Mouse (Mus musculus): ENCODE results near the gene Cdk8. TPM values are rescaled to one million over a fixed set of nuclear protein-coding genes. Genes with fewer than 3 reads are reported as not detected.

The Cdk8 gene
- polyA plus RNA-seq, 1 experiment from 2014 or later = 26.1 TPM

DNA sequence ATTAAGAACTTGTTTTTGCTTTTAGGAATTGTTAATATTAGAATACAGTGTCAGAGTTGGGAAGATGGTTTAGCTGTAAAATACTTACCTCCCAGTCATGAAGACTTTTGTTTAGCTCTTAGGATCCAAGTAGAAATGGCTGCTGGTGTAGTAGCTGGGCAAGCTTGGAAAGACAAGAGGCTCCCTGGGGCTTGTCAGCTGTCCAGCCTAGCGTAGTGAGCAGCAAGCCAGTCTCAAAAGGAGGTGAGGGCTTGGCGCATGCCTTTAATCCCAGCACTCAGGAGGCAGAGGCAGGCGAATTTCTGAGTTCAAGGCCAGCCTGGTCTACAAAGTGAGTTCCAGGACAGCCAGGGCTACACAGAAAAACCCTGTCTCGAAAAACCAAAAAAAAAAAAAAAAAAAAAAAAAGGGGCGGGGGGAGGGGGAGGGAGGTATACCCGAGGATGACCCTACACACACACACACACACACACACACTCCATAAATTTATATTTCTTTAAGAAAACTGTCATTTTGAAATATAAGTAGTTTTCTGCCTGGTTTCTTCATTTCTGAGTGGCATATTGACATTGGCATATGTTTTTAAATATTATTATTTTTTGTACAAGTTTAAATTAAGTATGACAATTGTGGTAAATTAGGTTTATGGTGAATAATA lies 35.0 kb downstream of the Cdk8 start:
- Histone ChIP-seq H3K9ac (replicated peaks; ENCODE audit: low read depth, low read length) (no peak overlapping the region), H3K27ac (ENCODE audit: low read depth, low read length) (no peak overlapping the region), H3K9me3 (ENCODE audit: control insufficient read depth, low read length) (no peaks in the 10 kb centered on the region), H3K27me3 (ENCODE audit: control insufficient read depth, insufficient read depth, low read length) (no peaks in the 10 kb centered on the region), H3K4me1 (ENCODE audit: control insufficient read depth, insufficient read depth, low read length) (no peaks in the 10 kb centered on the region), H3K4me2 (ENCODE audit: low read depth, low read length) (no peak overlapping the region), H3K4me3 (ENCODE audit: low read depth, low read length) (no peak overlapping the region), H3K36me3 (ENCODE audit: control insufficient read depth, insufficient read depth, low read length) (no peaks in the 10 kb centered on the region)
- 78% methylated on average over 3 of the region's 6 CpGs for WGBS
- no peak for ATAC-seq (ENCODE audit: low read depth)

DNA sequence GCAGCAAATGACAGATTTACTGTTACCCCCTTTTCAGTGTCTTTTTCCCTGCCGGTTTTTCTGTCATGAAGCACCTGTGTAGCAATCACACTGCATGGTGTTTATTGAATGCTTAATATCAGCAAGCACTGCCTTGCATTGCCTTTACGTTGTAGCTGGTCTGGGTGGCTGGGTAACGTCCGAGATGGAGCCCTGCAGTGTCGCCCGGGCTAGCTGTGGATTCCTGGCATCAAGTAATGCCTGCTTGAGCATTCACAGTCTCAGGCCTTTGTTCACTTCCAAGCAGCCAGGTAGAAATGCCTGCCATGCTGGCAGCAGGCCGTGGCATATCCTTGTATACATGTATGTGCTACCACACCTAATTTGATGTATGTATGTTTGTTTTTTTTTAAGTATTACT lies 36.7 kb downstream of the Cdk8 start:
- Histone ChIP-seq H3K27ac (ENCODE audit: low read depth, low read length) (no peak overlapping the region), H3K27me3 (ENCODE audit: control insufficient read depth, insufficient read depth, low read length) (no peaks in the 10 kb centered on the region), H3K9ac (replicated peaks; ENCODE audit: low read depth, low read length) (no peak overlapping the region), H3K9me3 (ENCODE audit: control insufficient read depth, low read length) (no peaks in the 10 kb centered on the region), H3K36me3 (ENCODE audit: control insufficient read depth, insufficient read depth, low read length) (no peaks in the 10 kb centered on the region), H3K4me3 (ENCODE audit: low read depth, low read length) (no peak overlapping the region), H3K4me1 (ENCODE audit: control insufficient read depth, insufficient read depth, low read length) (no peaks in the 10 kb centered on the region), H3K4me2 (ENCODE audit: low read depth, low read length) (no peak overlapping the region)
- ATAC-seq (ENCODE audit: low read depth) = no peak
- 86% methylated on average over 7 of the region's 7 CpGs for WGBS

DNA sequence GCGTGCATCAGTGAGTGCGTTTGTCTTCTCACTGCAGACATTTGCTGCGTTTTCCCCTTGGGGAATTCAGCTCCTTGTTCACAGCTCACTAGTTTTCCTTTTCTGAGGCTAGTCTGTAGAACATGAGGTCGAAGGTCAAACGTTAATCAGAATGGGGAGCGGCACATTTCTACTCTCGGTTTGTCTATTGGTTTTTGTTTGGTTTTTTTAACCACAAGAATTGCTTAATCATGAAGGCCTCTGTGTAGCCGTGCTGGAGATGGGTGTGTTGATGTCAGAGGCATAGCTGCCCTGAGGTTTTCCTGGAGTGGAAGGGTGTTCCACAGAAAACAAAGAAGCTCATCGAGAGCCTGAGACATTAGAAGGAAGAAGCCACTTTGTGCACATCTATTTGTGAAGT lies 39.6 kb downstream of the Cdk8 start:
- Histone ChIP-seq H3K4me1 (ENCODE audit: control insufficient read depth, insufficient read depth, low read length) (no peaks in the 10 kb centered on the region), H3K4me3 (ENCODE audit: low read depth, low read length) (no peak overlapping the region), H3K4me2 (ENCODE audit: low read depth, low read length) (no peak overlapping the region), H3K9ac (replicated peaks; ENCODE audit: low read depth, low read length) (no peak overlapping the region), H3K9me3 (ENCODE audit: control insufficient read depth, low read length) (no peaks in the 10 kb centered on the region), H3K36me3 (ENCODE audit: control insufficient read depth, insufficient read depth, low read length) (no peaks in the 10 kb centered on the region), H3K27me3 (ENCODE audit: control insufficient read depth, insufficient read depth, low read length) (no peaks in the 10 kb centered on the region), H3K27ac (ENCODE audit: low read depth, low read length) (no peak overlapping the region)
- WGBS = 80% methylated on average over 9 of the region's 9 CpGs
- no peak for ATAC-seq (ENCODE audit: low read depth)

DNA sequence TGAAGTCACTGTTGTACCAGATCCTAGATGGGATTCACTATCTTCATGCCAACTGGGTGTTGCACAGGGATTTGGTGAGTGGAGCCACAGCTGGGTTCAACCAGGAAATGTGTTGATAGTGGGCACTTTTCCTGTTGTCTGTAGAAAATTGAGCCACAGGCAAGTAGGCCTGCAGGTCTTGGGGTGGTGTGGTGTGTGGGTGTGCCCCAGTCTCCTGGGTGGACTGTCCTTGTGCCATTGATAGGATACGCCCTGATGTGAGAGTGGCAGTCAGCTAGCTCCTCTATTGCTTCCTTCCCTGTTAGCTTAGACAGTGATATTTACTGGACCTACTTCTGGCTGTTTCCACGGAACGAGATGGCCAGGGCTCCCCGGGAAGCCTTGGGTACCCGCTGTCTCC lies 40.6 kb downstream of the Cdk8 start:
- no peaks in the 10 kb centered on the region for H3K4me1 ChIP-seq (ENCODE audit: control insufficient read depth, insufficient read depth, low read length)
- WGBS = 85% methylated on average over 5 of the region's 5 CpGs
- no peak overlapping the region for H3K27ac ChIP-seq (ENCODE audit: low read depth, low read length)
- no peak overlapping the region for H3K9ac ChIP-seq (replicated peaks; ENCODE audit: low read depth, low read length)
- no peaks in the 10 kb centered on the region for H3K9me3 ChIP-seq (ENCODE audit: control insufficient read depth, low read length)
- no peaks in the 10 kb centered on the region for H3K36me3 ChIP-seq (ENCODE audit: control insufficient read depth, insufficient read depth, low read length)
- H3K4me2 ChIP-seq (ENCODE audit: low read depth, low read length) = no peak overlapping the region
- ATAC-seq (ENCODE audit: low read depth) = no peak
- no peaks in the 10 kb centered on the region for H3K27me3 ChIP-seq (ENCODE audit: control insufficient read depth, insufficient read depth, low read length)
- H3K4me3 ChIP-seq (ENCODE audit: low read depth, low read length) = no peak overlapping the region

DNA sequence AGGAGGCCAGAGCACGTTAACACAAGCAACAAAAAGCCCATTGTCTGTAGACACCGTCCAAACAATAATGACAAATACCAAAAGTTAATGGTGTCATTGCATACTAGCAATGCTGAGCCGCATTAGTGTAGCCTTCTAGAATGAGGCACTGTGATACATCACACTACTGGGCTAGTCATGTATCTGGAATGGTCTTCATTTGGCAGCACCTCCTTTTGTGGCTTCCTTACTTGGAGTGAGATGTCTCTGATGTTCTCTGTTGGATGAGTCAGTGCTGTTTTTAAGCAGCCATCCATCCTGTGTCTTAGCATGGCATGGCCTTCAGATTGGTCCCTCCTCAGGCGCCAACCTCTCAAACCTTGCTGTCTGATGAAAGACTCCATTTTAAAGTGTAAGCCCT lies 42.1 kb downstream of the Cdk8 start:
- no peak overlapping the region for H3K4me2 ChIP-seq (ENCODE audit: low read depth, low read length)
- no peaks in the 10 kb centered on the region for H3K27me3 ChIP-seq (ENCODE audit: control insufficient read depth, insufficient read depth, low read length)
- H3K9me3 ChIP-seq (ENCODE audit: control insufficient read depth, low read length) = no peaks in the 10 kb centered on the region
- no peak overlapping the region for H3K4me3 ChIP-seq (ENCODE audit: low read depth, low read length)
- ATAC-seq (ENCODE audit: low read depth) = no peak
- no peak overlapping the region for H3K27ac ChIP-seq (ENCODE audit: low read depth, low read length)
- H3K9ac ChIP-seq (replicated peaks; ENCODE audit: low read depth, low read length) = no peak overlapping the region
- no peaks in the 10 kb centered on the region for H3K4me1 ChIP-seq (ENCODE audit: control insufficient read depth, insufficient read depth, low read length)
- 85% methylated on average over 4 of the region's 4 CpGs for WGBS
- no peaks in the 10 kb centered on the region for H3K36me3 ChIP-seq (ENCODE audit: control insufficient read depth, insufficient read depth, low read length)

DNA sequence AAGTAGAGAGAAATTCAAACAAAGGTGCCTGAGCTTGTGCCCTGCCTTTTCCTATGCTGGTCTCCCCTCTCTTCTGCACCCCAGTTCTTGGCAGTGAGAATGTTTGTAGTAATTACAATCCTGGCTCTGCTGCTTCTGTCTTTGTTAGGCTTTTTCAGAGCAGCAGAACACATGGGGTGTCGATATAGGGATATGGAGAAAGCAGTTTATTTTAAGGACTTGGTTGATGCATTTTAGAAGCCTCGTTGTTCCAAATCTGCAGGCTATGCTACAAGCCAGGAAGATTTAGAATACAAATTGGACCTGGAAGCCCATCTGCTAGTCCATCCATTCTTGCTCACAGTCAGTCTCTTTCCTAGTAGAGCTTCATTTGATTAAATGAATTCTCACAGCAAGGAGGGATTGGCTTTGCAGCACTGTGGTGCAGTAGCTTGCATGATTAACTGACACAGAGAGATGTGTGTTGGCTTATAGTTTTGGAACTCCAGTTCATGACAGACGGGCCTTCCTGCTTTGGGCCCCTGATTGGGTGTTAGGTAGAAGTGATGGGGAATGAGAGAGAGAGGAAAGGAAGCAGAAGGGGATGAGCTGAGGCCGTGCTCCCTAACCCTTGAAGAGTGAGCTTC lies 43.5 kb downstream of the Cdk8 start:
- H3K27me3 ChIP-seq (ENCODE audit: control insufficient read depth, insufficient read depth, low read length) = no peaks in the 10 kb centered on the region
- no peaks in the 10 kb centered on the region for H3K9me3 ChIP-seq (ENCODE audit: control insufficient read depth, low read length)
- H3K4me3 ChIP-seq (ENCODE audit: low read depth, low read length) = no peak overlapping the region
- no peak overlapping the region for H3K4me2 ChIP-seq (ENCODE audit: low read depth, low read length)
- 93% methylated on average over 4 of the region's 4 CpGs for WGBS
- no peak for ATAC-seq (ENCODE audit: low read depth)
- no peak overlapping the region for H3K27ac ChIP-seq (ENCODE audit: low read depth, low read length)
- no peaks in the 10 kb centered on the region for H3K4me1 ChIP-seq (ENCODE audit: control insufficient read depth, insufficient read depth, low read length)
- H3K9ac ChIP-seq (replicated peaks; ENCODE audit: low read depth, low read length) = no peak overlapping the region
- H3K36me3 ChIP-seq (ENCODE audit: control insufficient read depth, insufficient read depth, low read length) = no peaks in the 10 kb centered on the region

DNA sequence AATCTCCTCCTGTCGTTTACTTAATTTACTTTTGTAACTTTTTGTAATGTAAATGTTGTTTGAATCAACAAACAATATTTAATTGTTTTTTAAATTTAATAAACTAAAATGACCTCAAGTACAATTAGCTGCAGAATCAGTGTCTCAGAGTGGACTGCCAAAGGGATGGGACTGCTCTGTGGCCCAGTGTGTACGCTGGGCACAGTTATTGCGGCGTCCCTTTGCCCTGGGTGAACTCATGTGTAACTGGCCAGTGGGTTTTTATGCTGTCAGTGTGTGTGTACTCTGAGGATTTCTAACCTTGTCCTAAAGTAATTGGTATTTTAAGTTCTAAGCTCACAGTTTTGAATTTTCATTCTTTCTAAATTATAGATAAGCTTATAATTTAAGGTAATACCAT lies 46.5 kb downstream of the Cdk8 start:
- WGBS = 95% methylated on average over 4 of the region's 4 CpGs
- no peak overlapping the region for H3K4me2 ChIP-seq (ENCODE audit: low read depth, low read length)
- H3K27ac ChIP-seq (ENCODE audit: low read depth, low read length) = no peak overlapping the region
- peaks cover 3% of the 10 kb centered on the region; the same call in 1 of the 2 replicates for H3K36me3 ChIP-seq (ENCODE audit: control insufficient read depth, insufficient read depth, low read length)
- no peaks in the 10 kb centered on the region for H3K9me3 ChIP-seq (ENCODE audit: control insufficient read depth, low read length)
- ATAC-seq (ENCODE audit: low read depth) = no peak
- H3K27me3 ChIP-seq (ENCODE audit: control insufficient read depth, insufficient read depth, low read length) = no peaks in the 10 kb centered on the region
- no peak overlapping the region for H3K9ac ChIP-seq (replicated peaks; ENCODE audit: low read depth, low read length)
- H3K4me1 ChIP-seq (ENCODE audit: control insufficient read depth, insufficient read depth, low read length) = 0 out of 2 replicates have a peak, but pooled peaks cover 3% of the 10 kb centered on the region
- H3K4me3 ChIP-seq (ENCODE audit: low read depth, low read length) = no peak overlapping the region

DNA sequence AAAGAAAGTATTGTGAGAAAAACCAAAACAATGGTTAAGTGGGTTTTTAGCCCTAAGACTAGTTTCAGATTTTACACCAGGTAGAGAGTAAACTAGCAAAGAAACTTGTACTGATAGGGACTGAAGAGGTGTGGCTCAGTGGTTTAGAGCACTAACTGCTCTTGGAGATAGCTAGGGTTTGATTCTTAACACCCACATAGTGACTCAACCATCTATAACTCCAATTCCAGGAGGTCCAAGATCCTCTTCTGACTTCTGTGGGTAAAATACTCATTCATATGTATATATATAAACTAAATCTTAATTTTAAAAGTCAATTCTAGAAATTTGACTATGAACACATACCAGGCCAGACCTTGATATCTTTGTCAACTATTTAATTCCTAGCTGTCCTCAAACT lies 49.0 kb downstream of the Cdk8 start:
- H3K36me3 ChIP-seq (ENCODE audit: control insufficient read depth, insufficient read depth, low read length) = peaks cover 8% of the 10 kb centered on the region; the same call in 1 of the 2 replicates
- H3K4me1 ChIP-seq (ENCODE audit: control insufficient read depth, insufficient read depth, low read length) = 0 out of 2 replicates have a peak, but pooled peaks cover 3% of the 10 kb centered on the region
- no peak overlapping the region for H3K4me3 ChIP-seq (ENCODE audit: low read depth, low read length)
- H3K4me2 ChIP-seq (ENCODE audit: low read depth, low read length) = no peak overlapping the region
- H3K27me3 ChIP-seq (ENCODE audit: control insufficient read depth, insufficient read depth, low read length) = no peaks in the 10 kb centered on the region
- no peak for ATAC-seq (ENCODE audit: low read depth)
- no peak overlapping the region for H3K27ac ChIP-seq (ENCODE audit: low read depth, low read length)
- no peak overlapping the region for H3K9ac ChIP-seq (replicated peaks; ENCODE audit: low read depth, low read length)
- no peaks in the 10 kb centered on the region for H3K9me3 ChIP-seq (ENCODE audit: control insufficient read depth, low read length)

DNA sequence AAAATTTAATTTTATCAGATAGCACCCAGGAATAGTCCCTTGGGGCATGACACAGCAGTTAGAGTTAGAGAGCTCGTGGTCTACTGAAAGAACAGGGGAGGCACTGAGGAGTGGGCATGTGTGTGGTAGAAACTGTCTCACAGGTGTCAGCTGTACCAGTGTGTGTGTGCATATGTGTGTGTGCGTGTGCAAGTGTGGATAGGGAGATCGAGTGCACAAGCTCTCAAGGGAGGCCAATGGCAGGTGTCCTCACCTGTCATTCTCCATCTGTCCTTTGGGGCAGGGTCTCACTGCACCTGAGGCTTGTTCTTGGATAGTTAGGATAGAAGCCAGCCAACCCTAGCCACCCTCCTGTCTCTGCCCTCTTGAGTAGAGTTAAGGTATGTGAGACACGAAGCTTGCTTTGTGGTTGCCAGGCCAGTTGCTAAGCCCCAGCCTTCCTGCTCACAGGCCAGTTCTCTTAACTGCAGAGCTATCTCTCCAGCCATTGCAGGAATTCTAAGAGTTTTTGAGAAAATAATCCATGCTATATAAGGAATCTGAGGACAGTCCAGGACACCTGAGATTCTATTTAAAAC lies 50.3 kb downstream of the Cdk8 start:
- H3K27me3 ChIP-seq (ENCODE audit: control insufficient read depth, insufficient read depth, low read length) = no peaks in the 10 kb centered on the region
- no peak overlapping the region for H3K9ac ChIP-seq (replicated peaks; ENCODE audit: low read depth, low read length)
- H3K4me3 ChIP-seq (ENCODE audit: low read depth, low read length) = no peak overlapping the region
- H3K36me3 ChIP-seq (ENCODE audit: control insufficient read depth, insufficient read depth, low read length) = peaks cover 14% of the 10 kb centered on the region; the same call in 1 of the 2 replicates
- WGBS = 83% methylated on average over 4 of the region's 4 CpGs
- no peak for ATAC-seq (ENCODE audit: low read depth)
- H3K27ac ChIP-seq (ENCODE audit: low read depth, low read length) = no peak overlapping the region
- 0 out of 2 replicates have a peak, but pooled peaks cover 3% of the 10 kb centered on the region for H3K4me1 ChIP-seq (ENCODE audit: control insufficient read depth, insufficient read depth, low read length)
- no peak overlapping the region for H3K4me2 ChIP-seq (ENCODE audit: low read depth, low read length)
- no peaks in the 10 kb centered on the region for H3K9me3 ChIP-seq (ENCODE audit: control insufficient read depth, low read length)

Measured in neural tube, embryonic 14.5 days (tissue).